Mouse (Mus musculus): Measurements from ENCODE around the gene Svbp. TPM values are rescaled to one million over a fixed set of nuclear protein-coding genes. Genes with fewer than 3 reads are reported as not detected.
A peak's percentile ranks its signal among the peaks of the same experiment; 100 is the strongest.

Svbp gene
- total and polyA plus RNA-seq, 3 experiments, result 15.7 to 23.5 (median 15.8) TPM

DNA sequence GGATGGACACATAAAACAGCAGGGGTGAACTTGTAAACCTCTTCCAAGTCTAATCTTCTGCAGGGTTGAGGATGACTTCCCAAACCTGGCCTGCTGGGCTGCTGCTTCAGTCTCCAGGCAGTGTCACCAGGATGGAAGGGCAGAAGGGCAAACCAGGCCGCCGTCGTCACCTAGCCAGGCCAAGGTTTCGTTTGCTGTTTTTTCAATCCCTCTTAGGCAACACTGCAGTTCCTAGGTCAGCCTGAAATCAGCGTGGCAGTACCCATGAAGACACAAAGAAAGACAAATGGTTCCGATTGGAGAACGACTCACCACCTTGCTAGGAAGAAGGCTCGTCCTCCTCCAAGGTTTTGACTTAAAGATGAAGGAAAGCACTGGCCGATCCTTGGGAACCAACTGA, 30.6 kb downstream of the Svbp start:
- Histone ChIP-seq H3K27me3 (replicated peaks) (no peaks in the 10 kb centered on the region), H3K9me3 (replicated peaks; ENCODE audit: low read length) (no peaks in the 10 kb centered on the region), H3K4me3 (replicated peaks in 1 of 3; ENCODE audit: low read depth in 2 of 3, low read length in 2 of 3, poor library complexity in 1 of 3) (no peak overlapping the region), H3K4me2 (ENCODE audit: insufficient read depth, low read depth, poor library complexity, severe bottlenecking) (no peak overlapping the region), H3K36me3 (replicated peaks in 1 of 2; ENCODE audit: control insufficient read depth in 1 of 2, insufficient read depth in 1 of 2, low read length in 1 of 2) (peaks cover 23 to 55% of the 10 kb centered on the region in 2 experiments), H3K9ac (ENCODE audit: insufficient read depth, low read depth) (no peak overlapping the region), H3K27ac (ENCODE audit: insufficient read depth, low read depth) (no peak overlapping the region), H3K4me1 (ENCODE audit: control insufficient read depth in 1 of 2, insufficient read depth in 2 of 2) (peaks cover 6 to 39% of the 10 kb centered on the region in 2 experiments; a peak in 3 of 4 replicates), H3K79me2 (replicated peaks; ENCODE audit: control insufficient read depth, extremely low read depth, insufficient read depth, poor library complexity, severe bottlenecking) (no peaks in the 10 kb centered on the region)
- dilution Hi-C loops (cut with MboI; ENCODE audit: extremely low pct_ligation_motif_present, extremely low pct_unique_long_range_greater_than_20kb, low sequenced_read_pairs), result no loop called here
- no peak for DNase-seq (ENCODE audit: extremely low read depth)
- in situ Hi-C loops (cut with MboI; ENCODE audit: low pct_ligation_motif_present, low pct_unique_long_range_greater_than_20kb, low sequenced_read_pairs), result no loop called here
- TF ChIP-seq CHD2 (IDR thresholded peaks at IDR 0.05; ENCODE audit: low read length), result no peak
- no peak for TF ChIP-seq SMC3 (IDR thresholded peaks at IDR 0.05; ENCODE audit: low read depth, low read length)
- TF ChIP-seq MAZ (IDR thresholded peaks at IDR 0.05; ENCODE audit: low read depth, low read length), result no peak
- TF ChIP-seq POLR2A (IDR thresholded peaks at IDR 0.05; ENCODE audit: low read depth, low read length), result no peak
- TF ChIP-seq UBTF (IDR thresholded peaks at IDR 0.05; ENCODE audit: low read depth, low read length), result no peak
- TF ChIP-seq POLR2AphosphoS2 (IDR thresholded peaks at IDR 0.05; ENCODE audit: low read depth, low read length), result no peak
- TF ChIP-seq MAFK (IDR thresholded peaks at IDR 0.05; ENCODE audit: insufficient replicate concordance, low read length), result no peak
- TF ChIP-seq ETS1 (conservative IDR thresholded peaks at IDR 0.05; ENCODE audit: low read depth, low read length), result no peak
- no peak for TF ChIP-seq EP300 (IDR thresholded peaks at IDR 0.05; ENCODE audit: low read length)
- no peak for TF ChIP-seq ZMIZ1 (IDR thresholded peaks at IDR 0.05; ENCODE audit: low read depth, low read length)
- no peak for TF ChIP-seq RCOR1 (conservative IDR thresholded peaks at IDR 0.05; ENCODE audit: low read depth, low read length)
- no peak for TF ChIP-seq ZKSCAN1 (IDR thresholded peaks at IDR 0.05; ENCODE audit: borderline replicate concordance, low read depth, low read length)

DNA sequence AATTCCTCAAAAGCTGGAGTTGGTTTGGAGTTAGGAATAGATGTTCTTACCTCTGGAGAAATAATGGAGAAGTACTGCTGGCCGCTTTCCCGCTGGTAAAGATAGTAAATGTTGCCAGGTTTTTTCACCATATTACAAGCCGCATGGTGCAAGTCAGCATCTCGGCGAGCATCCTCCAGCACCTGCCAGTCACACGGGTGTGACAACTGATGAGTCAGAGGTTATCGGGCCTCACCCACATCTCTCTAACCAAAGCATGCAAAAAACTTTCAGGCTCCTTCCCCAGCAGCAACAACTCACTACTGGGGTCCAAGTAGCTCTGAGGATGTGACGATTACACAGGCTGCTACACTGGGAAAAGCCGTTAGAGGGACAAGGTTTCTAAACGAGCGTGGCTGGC, 31.6 kb downstream of the Svbp start:
- in situ Hi-C loops (cut with MboI; ENCODE audit: low pct_ligation_motif_present, low pct_unique_long_range_greater_than_20kb, low sequenced_read_pairs) (no loop called here), dilution Hi-C loops (cut with MboI; ENCODE audit: extremely low pct_ligation_motif_present, extremely low pct_unique_long_range_greater_than_20kb, low sequenced_read_pairs) (no loop called here)
- Histone ChIP-seq H3K36me3 (replicated peaks in 1 of 2; ENCODE audit: control insufficient read depth in 1 of 2, insufficient read depth in 1 of 2, low read length in 1 of 2) (peaks cover 23 to 55% of the 10 kb centered on the region in 2 experiments), H3K9me3 (replicated peaks; ENCODE audit: low read length) (no peaks in the 10 kb centered on the region), H3K27ac (ENCODE audit: insufficient read depth, low read depth) (no peak overlapping the region), H3K27me3 (replicated peaks) (no peaks in the 10 kb centered on the region), H3K4me1 (ENCODE audit: control insufficient read depth in 1 of 2, insufficient read depth in 2 of 2) (peaks cover 6 to 44% of the 10 kb centered on the region in 2 experiments; a peak in 3 of 4 replicates), H3K79me2 (replicated peaks; ENCODE audit: control insufficient read depth, extremely low read depth, insufficient read depth, poor library complexity, severe bottlenecking) (no peaks in the 10 kb centered on the region), H3K4me2 (ENCODE audit: insufficient read depth, low read depth, poor library complexity, severe bottlenecking) (no peak overlapping the region), H3K4me3 (replicated peaks in 1 of 3; ENCODE audit: low read depth in 2 of 3, low read length in 2 of 3, poor library complexity in 1 of 3) (no peak overlapping the region), H3K9ac (ENCODE audit: insufficient read depth, low read depth) (no peak overlapping the region; the same call in 1 of the 2 replicates)
- peak; percentile 74 for DNase-seq (ENCODE audit: extremely low read depth)
- TF ChIP-seq TCF12 (IDR thresholded peaks at IDR 0.05; ENCODE audit: low read depth, low read length), result no peak
- no peak for TF ChIP-seq MYC (IDR thresholded peaks at IDR 0.05; ENCODE audit: low read depth, low read length)
- no peak for TF ChIP-seq MAZ (IDR thresholded peaks at IDR 0.05; ENCODE audit: low read depth, low read length)
- TF ChIP-seq PAX5 (IDR thresholded peaks at IDR 0.05; ENCODE audit: low read length), result no peak
- no peak for TF ChIP-seq CTCF (conservative IDR thresholded peaks at IDR 0.05 in 1 of 2, IDR thresholded peaks at IDR 0.05 in 1 of 2; ENCODE audit: low read depth in 2 of 2, low read length in 2 of 2)
- no peak for TF ChIP-seq NELFE (IDR thresholded peaks at IDR 0.05; ENCODE audit: low read depth, low read length)
- TF ChIP-seq POLR2AphosphoS2 (IDR thresholded peaks at IDR 0.05; ENCODE audit: low read depth, low read length), result no peak
- 0 out of 2 replicates have a peak, but pooled peaks have one; percentile 27 for TF ChIP-seq MXI1 (IDR thresholded peaks at IDR 0.05; ENCODE audit: low read depth, low read length)
- peak; percentile 49; the same call in 1 of the 2 replicates for TF ChIP-seq MAX (IDR thresholded peaks at IDR 0.05; ENCODE audit: low read length)
- no peak for TF ChIP-seq HCFC1 (IDR thresholded peaks at IDR 0.05; ENCODE audit: low read depth, low read length)
- no peak for TF ChIP-seq EP300 (IDR thresholded peaks at IDR 0.05; ENCODE audit: low read length)
- TF ChIP-seq POLR2A (IDR thresholded peaks at IDR 0.05; ENCODE audit: low read depth, low read length), result no peak
- TF ChIP-seq MAFK (IDR thresholded peaks at IDR 0.05; ENCODE audit: insufficient replicate concordance, low read length), result peak; percentile 46; the same call in 1 of the 2 replicates
- TF ChIP-seq ZC3H11A (IDR thresholded peaks at IDR 0.05; ENCODE audit: low read depth, low read length), result no peak
- no peak for TF ChIP-seq JUND (conservative IDR thresholded peaks at IDR 0.05; ENCODE audit: low read depth, low read length)
- TF ChIP-seq CHD2 (IDR thresholded peaks at IDR 0.05; ENCODE audit: low read length), result no peak
- TF ChIP-seq SMC3 (IDR thresholded peaks at IDR 0.05; ENCODE audit: low read depth, low read length), result no peak
- no peak for TF ChIP-seq SIN3A (IDR thresholded peaks at IDR 0.05; ENCODE audit: low read length)
- peak; percentile 83 for TF ChIP-seq BHLHE40 (IDR thresholded peaks at IDR 0.05; ENCODE audit: low read depth, low read length)
- no peak for TF ChIP-seq UBTF (IDR thresholded peaks at IDR 0.05; ENCODE audit: low read depth, low read length)
- no peak for TF ChIP-seq ELF1 (IDR thresholded peaks at IDR 0.05; ENCODE audit: low read depth, low read length)
- no peak for TF ChIP-seq GABPA (IDR thresholded peaks at IDR 0.05; ENCODE audit: insufficient replicate concordance, low read depth, low read length)
- no peak for TF ChIP-seq RCOR1 (conservative IDR thresholded peaks at IDR 0.05; ENCODE audit: low read depth, low read length)
- no peak for TF ChIP-seq NRF1 (IDR thresholded peaks at IDR 0.05; ENCODE audit: low read depth, low read length)
- no peak for TF ChIP-seq CHD1 (IDR thresholded peaks at IDR 0.05; ENCODE audit: low read depth, low read length)
- TF ChIP-seq MEF2A (IDR thresholded peaks at IDR 0.05; ENCODE audit: borderline replicate concordance, low read depth, low read length), result no peak
- no peak for TF ChIP-seq IRF4 (IDR thresholded peaks at IDR 0.05; ENCODE audit: low read depth, low read length)
- TF ChIP-seq RAD21 (IDR thresholded peaks at IDR 0.05; ENCODE audit: low read depth, low read length), result no peak
- TF ChIP-seq E2F4 (IDR thresholded peaks at IDR 0.05; ENCODE audit: insufficient replicate concordance, low read depth, low read length), result no peak

Data from CH12.LX (cell line).